Mouse (Mus musculus) bone marrow, adult 2 months (tissue): ENCODE measurements around the gene Limch1. TPM values are rescaled to one million over a fixed set of nuclear protein-coding genes. Genes with fewer than 3 reads are reported as not detected.

Experiments used
- H3K27ac ChIP-seq: fragments of 200-500 bp; 2 replicates; pipeline ENCODE4 v1.5.1; 2012; ENCODE audit warnings: low read depth, mild to moderate bottlenecking, control low read depth, inconsistent platforms, low read length; ENCODE audit not compliant: control insufficient read depth, poor library complexity, insufficient read depth
- H3K4me1 ChIP-seq: fragments of 200-500 bp; 2 replicates; pipeline ENCODE4 v1.6.1; 2011; ENCODE audit warnings: low read length; ENCODE audit not compliant: control insufficient read depth, insufficient read depth
- H3K4me3 ChIP-seq: fragments of 200-500 bp; replicated peaks from 2 replicates; pipeline ENCODE3; 2011; ENCODE audit warnings: mild to moderate bottlenecking, low read depth, low read length, control low read depth; ENCODE audit not compliant: control insufficient read depth
- CTCF ChIP-seq: fragments of 200-500 bp; IDR thresholded peaks from 2 replicates; pipeline ENCODE4 v1.5.1; 2011; ENCODE audit warnings: low read length, control low read depth; ENCODE audit not compliant: control insufficient read depth, insufficient read depth
- POLR2A ChIP-seq: fragments of 200-500 bp; IDR thresholded peaks from 2 replicates; pipeline ENCODE4 v1.6.1; 2011; ENCODE audit warnings: low read depth, mild to moderate bottlenecking, control low read depth, low read length, borderline replicate concordance; ENCODE audit not compliant: control insufficient read depth
- WGBS: fragments of 180-500 bp; shearing (Covaris S2); methylation state at CpG from one replicate; pipeline ENCODE4 v1.1.7; 2018; 5-methylcytosine and 5-hydroxymethylcytosine counted together
- polyA plus RNA-seq: library from polyadenylated mRNA; stranded (reverse); fragments of >200 nt; gene quantifications from 2 replicates; pipeline ENCODE4 v1.2.4, GENCODE M21; 2011; ENCODE audit warnings: low replicate concordance; ENCODE audit not compliant: missing spikeins, insufficient read depth, insufficient read length

Gene Limch1
- polyA plus RNA-seq, 1 experiment: 13.5 TPM

GRCm38 (mm10) chr5:67095153-67095552, 349.5 kb downstream of the Limch1 start:
- TF ChIP-seq CTCF: no peak
- no peak for TF ChIP-seq POLR2A
- Histone ChIP-seq H3K27ac (no peak overlapping the region), H3K4me1 (no peaks in the 10 kb centered on the region), H3K4me3 (no peak overlapping the region)
- 8% methylated on average over 15 of the region's 15 CpGs for WGBS

GRCm38 (mm10) chr5:67095651-67096377, 350.2 kb downstream of the Limch1 start:
- WGBS: 2% methylated on average over 47 of the region's 47 CpGs
- TF ChIP-seq POLR2A: no peak
- TF ChIP-seq CTCF: no peak
- Histone ChIP-seq H3K4me3 (no peak overlapping the region), H3K27ac (no peak overlapping the region), H3K4me1 (no peaks in the 10 kb centered on the region)

- no peak overlapping the region for H3K4me3 ChIP-seq
These were observed 350.7 kb downstream of the Limch1 start for GRCm38 (mm10) chr5:67096378-67096771.

GRCm38 (mm10) chr5:67097106-67098050, 351.8 kb downstream of the Limch1 start:
- TF ChIP-seq CTCF (no peak), POLR2A (no peak)
- H3K27ac ChIP-seq: no peak overlapping the region
- 7% methylated on average over 41 of the region's 41 CpGs for WGBS
- no peaks in the 10 kb centered on the region for H3K4me1 ChIP-seq
- H3K4me3 ChIP-seq: no peak overlapping the region

More at GRCm38 (mm10) chr5:67096378-67096771, 350.7 kb downstream of the Limch1 start:
- under 1% methylated on average over 28 of the region's 28 CpGs for whole genome bisulfite sequencing
- Histone ChIP-seq H3K27ac (no peak overlapping the region), H3K4me1 (no peaks in the 10 kb centered on the region)
- TF ChIP-seq CTCF (no peak), POLR2A (no peak)

DNA sequence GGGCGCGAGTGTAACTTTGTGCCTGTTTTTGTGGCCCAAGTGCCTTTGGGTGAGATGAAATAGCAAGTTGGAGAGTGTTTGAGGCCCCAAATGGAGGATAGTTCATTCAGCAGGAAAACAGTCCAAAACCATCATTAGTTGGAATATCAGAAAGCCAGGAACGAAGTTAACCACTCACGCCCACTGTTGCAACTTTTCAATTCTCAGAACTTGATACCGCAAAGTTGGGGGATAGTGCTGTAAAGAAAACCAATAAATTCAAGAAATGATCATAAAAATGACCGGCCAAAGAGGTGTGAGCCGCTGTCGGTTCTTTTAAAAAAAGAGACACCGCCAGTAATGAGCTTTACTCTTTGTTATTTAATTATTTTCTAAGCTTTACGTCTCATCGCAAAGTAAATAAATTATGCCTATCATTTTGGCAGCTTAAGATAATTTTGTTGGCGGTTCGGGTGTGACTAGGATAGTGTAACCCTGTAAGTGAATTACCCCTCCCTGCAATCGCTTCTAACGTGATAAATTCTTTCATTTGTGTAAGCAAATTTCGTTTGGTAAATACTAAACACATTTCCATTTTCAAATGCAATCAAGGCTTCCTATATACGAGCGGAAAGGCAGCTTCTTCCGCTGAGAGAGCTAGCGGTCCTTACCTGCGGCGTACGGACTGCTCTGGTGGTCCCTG, 352.6 kb downstream of the Limch1 start:
- Histone ChIP-seq H3K27ac (no peak overlapping the region), H3K4me1 (no peaks in the 10 kb centered on the region), H3K4me3 (no peak overlapping the region)
- WGBS: 7% methylated on average over 23 of the region's 23 CpGs
- no peak for TF ChIP-seq POLR2A
- no peak for TF ChIP-seq CTCF

GRCm38 (mm10) chr5:67098733-67099323, 353.2 kb downstream of the Limch1 start, which contains the start of gene Phox2b:
Phox2b (minus strand) TSS chr5:67099301.
- H3K4me3 ChIP-seq: no peak within 1 kb of the TSS
- no peak within 1 kb of the TSS for H3K27ac ChIP-seq
- TF ChIP-seq CTCF (no peak), POLR2A (no peak)
- WGBS: 9% methylated on average over 16 of the region's 16 CpGs
- H3K4me1 ChIP-seq: no peaks in the 10 kb centered on the region

GRCm38 (mm10) chr5:67099393-67100271, 354.0 kb downstream of the Limch1 start:
- WGBS: 8% methylated on average over 32 of the region's 32 CpGs
- H3K27ac ChIP-seq: no peak overlapping the region
- H3K4me3 ChIP-seq: no peak overlapping the region
- H3K4me1 ChIP-seq: no peaks in the 10 kb centered on the region
- TF ChIP-seq CTCF (no peak), POLR2A (no peak)
